Mouse (Mus musculus) heart, adult 2 months (tissue): ENCODE results near the gene Mxd4.

Source experiments
- CTCF ChIP-seq: fragments of 200-600 bp; IDR thresholded peaks from 2 replicates; pipeline ENCODE4 v1.8.1; 2022; ENCODE audit warnings: antibody characterized with exemption, mild to moderate bottlenecking, moderate library complexity
- POLR2A ChIP-seq: fragments of 200-500 bp; IDR thresholded peaks from 2 replicates; pipeline ENCODE4 v1.6.1; 2011; ENCODE audit warnings: mild to moderate bottlenecking, low read depth, low read length, control low read depth; ENCODE audit not compliant: insufficient read depth

DNA sequence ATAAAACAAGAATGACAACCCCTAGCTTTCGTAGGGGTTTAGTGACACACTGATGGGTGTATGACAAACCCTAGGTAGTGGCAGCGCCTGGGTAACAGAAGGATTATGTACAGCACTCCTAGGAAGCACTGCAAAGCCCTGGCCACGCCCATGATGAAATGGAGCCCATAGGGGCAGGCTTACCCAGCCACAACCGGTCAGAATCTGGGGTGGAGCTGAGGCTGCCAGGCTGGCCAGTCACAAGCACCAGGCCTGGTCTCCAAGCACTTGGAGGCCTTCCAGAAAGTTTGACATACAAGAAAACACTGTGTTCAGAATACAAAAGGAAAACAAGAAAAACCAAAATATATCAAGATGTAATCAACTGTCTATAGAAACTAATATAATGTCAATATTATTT, 3.5 kb upstream of the Mxd4 start:
- TF ChIP-seq CTCF = no peak
- TF ChIP-seq POLR2A = no peak
